ENCODE assay signal across 8 mouse cellular contexts in the genomic region with DNA sequence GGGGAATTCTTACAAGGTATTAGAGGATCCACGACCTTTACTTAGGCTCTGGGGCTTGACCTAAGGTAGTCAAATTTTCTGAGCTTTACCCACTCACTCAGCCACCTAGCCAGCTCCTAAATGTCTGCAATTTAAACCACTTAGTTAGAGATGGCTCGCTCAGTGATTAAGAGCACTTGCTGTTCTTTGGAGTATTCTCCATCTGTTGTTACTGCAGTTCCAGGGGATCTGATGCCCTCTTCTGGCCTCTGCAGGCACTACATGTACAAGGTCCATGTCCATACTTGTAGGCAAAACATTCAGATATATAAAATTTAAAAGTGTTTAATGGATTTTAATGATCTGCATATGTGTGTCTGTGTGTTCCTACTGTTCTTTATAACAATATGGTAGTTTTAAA. TPM values are rescaled to one million over a fixed set of nuclear protein-coding genes. Genes with fewer than 3 reads are reported as not detected.
A peak's percentile ranks its signal among the peaks of the same experiment; 100 is the strongest.
DNase-seq lines count a peak whose midpoint lies in the region; ATAC-seq lines count a peak whose summit lies in the region.

No protein-coding gene starts in this region.

- peaks cover 10% of the 10 kb centered on the region for H3K4me1 ChIP-seq in liver, embryonic 12.5 days
- H3K4me1 ChIP-seq in limb, embryonic 10.5 days = 0 out of 2 replicates have a peak, but pooled peaks cover 5% of the 10 kb centered on the region

- H3K27ac ChIP-seq in liver, embryonic 12.5 days = no peak overlapping the region
- H3K27ac ChIP-seq in limb, embryonic 10.5 days = no peak overlapping the region

- DNase-seq in liver = peak; percentile 62
- DNase-seq in cerebellum, adult 18-20 months = peak; percentile 75 to 76
- peak; percentile 66 to 68 for DNase-seq in frontal cortex, postnatal 25 days (ENCODE audit: low spot score in 2 of 2)
- peak; percentile 87 for DNase-seq in kidney, adult 9 months
- peak; percentile 55 for DNase-seq in limb, embryonic 10.5 days (ENCODE audit: low spot score)
- peak; percentile 43 for DNase-seq in telencephalon, adult 2 months (ENCODE audit: low read depth, low spot score)

- no peaks in the 10 kb centered on the region for H3K27me3 ChIP-seq in liver, embryonic 12.5 days (replicated peaks)
- H3K27me3 ChIP-seq in limb, embryonic 10.5 days (ENCODE audit: low read depth, poor library complexity, severe bottlenecking) = no peaks in the 10 kb centered on the region

- WGBS in liver, embryonic 12.5 days (ENCODE audit: insufficient replicate concordance) = 40% methylated on average over 2 of the region's 2 CpGs
- WGBS in limb, embryonic 10.5 days = 55% methylated on average over 2 of the region's 2 CpGs

- peaks cover 16% of the 10 kb centered on the region for H3K9me3 ChIP-seq in liver, embryonic 12.5 days (replicated peaks)
- H3K9me3 ChIP-seq in limb, embryonic 10.5 days (replicated peaks) = peaks cover 5% of the 10 kb centered on the region; the same call in 1 of the 2 replicates

- H3K9ac ChIP-seq in liver, embryonic 12.5 days = no peak overlapping the region

- H3K4me2 ChIP-seq in liver, embryonic 12.5 days = no peak overlapping the region

- no peaks in the 10 kb centered on the region for H3K36me3 ChIP-seq in liver, embryonic 12.5 days
- no peaks in the 10 kb centered on the region for H3K36me3 ChIP-seq in limb, embryonic 10.5 days

- no peak overlapping the region for H3K4me3 ChIP-seq in liver, embryonic 12.5 days
- H3K4me3 ChIP-seq in limb, embryonic 10.5 days = no peak overlapping the region

- no peak for ATAC-seq in liver, embryonic 12.5 days
- ATAC-seq in monocyte, adult 5-6 weeks (replicated peaks; ENCODE audit: insufficient number of reproducible peaks, low FRiP score, low TSS enrichment, poor library complexity, severe bottlenecking) = peak; percentile 59

RNA-seq across cellular contexts. Expression of a gene that starts 24.3 kb away (rescaled TPM):
- 4.2 and 4.8 TPM in 2 replicates for polyA plus RNA-seq in liver, embryonic 12.5 days (2016; fragmentation: Nextera tagmentation; extraction: Ambion mirVana)
- 6.5 and 8.6 TPM in 2 replicates for polyA plus RNA-seq in limb, embryonic 10.5 days (2016; fragmentation: Nextera tagmentation; extraction: Ambion mirVana)
- 10.6 to 14.2 TPM (median 11.8 TPM) in 3 replicates for total RNA-seq in monocyte, adult 5-6 weeks (2017)

RNA-seq across cellular contexts. Expression of a gene that starts 41.6 kb away (rescaled TPM):
- 28.2 and 28.9 TPM in 2 replicates for polyA plus RNA-seq in liver, embryonic 12.5 days (2016; fragmentation: Nextera tagmentation; extraction: Ambion mirVana)
- 34.7 and 38.2 TPM in 2 replicates for polyA plus RNA-seq in limb, embryonic 10.5 days (2016; fragmentation: Nextera tagmentation; extraction: Ambion mirVana)
- total RNA-seq in monocyte, adult 5-6 weeks (2017) = 3.5 to 8.6 TPM (median 4.5 TPM) in 3 replicates

RNA-seq across cellular contexts. Expression of a gene that starts 56.1 kb away (rescaled TPM):
- not detected in 2 replicates for polyA plus RNA-seq in liver, embryonic 12.5 days (2016; fragmentation: Nextera tagmentation; extraction: Ambion mirVana)
- polyA plus RNA-seq in limb, embryonic 10.5 days (2016; fragmentation: Nextera tagmentation; extraction: Ambion mirVana) = not detected in 2 replicates
- not detected in 3 replicates for total RNA-seq in monocyte, adult 5-6 weeks (2017)
